ENCODE assay signal across 15 mouse cellular contexts in the genomic region with DNA sequence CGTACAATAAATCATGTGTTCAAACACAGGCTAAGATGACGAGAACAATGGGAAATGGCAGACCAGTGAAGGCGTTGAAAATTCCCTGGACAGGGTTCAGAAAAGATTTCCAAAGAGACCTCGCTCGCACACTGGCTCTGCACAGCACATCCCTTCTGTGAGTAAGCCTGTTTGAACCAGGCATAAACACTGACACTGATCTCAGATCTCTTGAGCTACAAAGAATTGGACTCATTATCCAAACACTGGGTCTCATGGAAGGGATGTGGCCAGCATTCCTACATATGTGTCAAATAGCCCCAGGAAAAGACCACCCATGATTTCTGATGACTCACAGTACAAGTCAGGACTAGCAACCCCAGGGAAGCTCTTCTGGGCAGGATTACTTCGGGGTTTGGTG. TPM values are rescaled to one million over a fixed set of nuclear protein-coding genes. Genes with fewer than 3 reads are reported as not detected.
A peak's percentile ranks its signal among the peaks of the same experiment; 100 is the strongest.
DNase-seq lines count a peak whose midpoint lies in the region; ATAC-seq and TF ChIP-seq lines count a peak whose summit lies in the region.
"Had no signal": no experiment of that assay in that cellular context is flagged by ENCODE, and none has a peak within 500 bp of the region (broad histone marks: within the 10 kb centered on the region; RNA-seq: fewer than 3 reads in every experiment).

No protein-coding gene starts in this region.

- peak; percentile 92 for ATAC-seq in lung, embryonic 14.5 days (ENCODE audit: insufficient read depth)
- ATAC-seq in forebrain, embryonic 12.5 days (ENCODE audit: low FRiP score) = no peak
- no peak for ATAC-seq in megakaryocyte progenitor cell, adult 5-6 weeks (replicated peaks; ENCODE audit: poor library complexity)

- H3K9ac ChIP-seq in lung, embryonic 14.5 days = no peak overlapping the region
- no peak overlapping the region for H3K9ac ChIP-seq in forebrain, embryonic 12.5 days
- H3K9ac ChIP-seq: hindbrain, embryonic 13.5 days; liver, embryonic 13.5 days had no signal

- 32% methylated on average over 6 of the region's 6 CpGs for WGBS in lung, embryonic 14.5 days
- 65% methylated on average over 6 of the region's 6 CpGs for WGBS in forebrain, embryonic 12.5 days

- no peak for TF ChIP-seq POLR2A in myocyte (IDR thresholded peaks at IDR 0.05; ENCODE audit: insufficient read length, low read depth)

- TF ChIP-seq CTCF in lung, embryonic 14.5 days (IDR thresholded peaks at IDR 0.05; ENCODE audit: low read depth) = no peak

- H3K27me3 ChIP-seq in lung, embryonic 14.5 days (ENCODE audit: insufficient read depth, low read length) = no peaks in the 10 kb centered on the region
- H3K27me3 ChIP-seq in myocyte (ENCODE audit: control insufficient read depth, insufficient read depth, insufficient read length) = no peaks in the 10 kb centered on the region
- H3K27me3 ChIP-seq in forebrain, embryonic 12.5 days = no peaks in the 10 kb centered on the region

- H3K4me1 ChIP-seq in lung, embryonic 14.5 days (ENCODE audit: insufficient read depth) = no peaks in the 10 kb centered on the region
- no peaks in the 10 kb centered on the region; the same call in 1 of the 2 replicates for H3K4me1 ChIP-seq in forebrain, embryonic 12.5 days
- H3K4me1 ChIP-seq: hindbrain, embryonic 13.5 days; liver, embryonic 13.5 days had no signal

- H3K4me3 ChIP-seq in lung, embryonic 14.5 days (ENCODE audit: low read depth, low read length) = no peak overlapping the region
- no peak overlapping the region for H3K4me3 ChIP-seq in myocyte
- no peak overlapping the region for H3K4me3 ChIP-seq in forebrain, embryonic 12.5 days (replicated peaks)
- H3K4me3 ChIP-seq: gastrocnemius, adult 2 months; hindbrain, embryonic 13.5 days; liver, embryonic 13.5 days had no signal

- H3K36me3 ChIP-seq in lung, embryonic 14.5 days (ENCODE audit: insufficient read depth) = no peaks in the 10 kb centered on the region
- no peaks in the 10 kb centered on the region for H3K36me3 ChIP-seq in myocyte (ENCODE audit: control insufficient read depth, insufficient read depth)
- no peaks in the 10 kb centered on the region for H3K36me3 ChIP-seq in forebrain, embryonic 12.5 days (replicated peaks)
- H3K36me3 ChIP-seq: hindbrain, embryonic 13.5 days; liver, embryonic 13.5 days had no signal

- no peak overlapping the region for H3K4me2 ChIP-seq in lung, embryonic 14.5 days
- peak overlapping the region; percentile 47 for H3K4me2 ChIP-seq in myocyte (ENCODE audit: low read depth)
- no peak overlapping the region for H3K4me2 ChIP-seq in forebrain, embryonic 12.5 days
- H3K4me2 ChIP-seq: heart, embryonic 11.5 days; hindbrain, embryonic 13.5 days; liver, embryonic 13.5 days had no signal

- DNase-seq in embryo, embryonic 10 days (ENCODE audit: low spot score) = peak; percentile 10
- DNase-seq in embryo, embryonic 9.5 days (ENCODE audit: extremely low spot score) = no peak
- DNase-seq in lung, embryonic 14.5 days = peak; percentile 86
- DNase-seq in lung, adult 18-20 months = no peak
- peak; percentile 35 for DNase-seq in embryo, embryonic 11 days
- DNase-seq: cerebellum, postnatal 10 days; gastrocnemius, adult 2 months; liver, embryonic 13.5 days; thymus, adult 2 months had no signal

- no peaks in the 10 kb centered on the region for H3K9me3 ChIP-seq in lung, embryonic 14.5 days (ENCODE audit: low read depth, low read length)
- no peaks in the 10 kb centered on the region for H3K9me3 ChIP-seq in forebrain, embryonic 12.5 days
- H3K9me3 ChIP-seq: hindbrain, embryonic 13.5 days; liver, embryonic 13.5 days had no signal

- no peak overlapping the region for H3ac ChIP-seq in myocyte (ENCODE audit: control insufficient read depth, insufficient read length)

- 0 out of 2 replicates have a peak overlapping the region, but pooled peaks have one; percentile 20 for H3K27ac ChIP-seq in lung, embryonic 14.5 days (ENCODE audit: low read depth)
- no peak overlapping the region for H3K27ac ChIP-seq in forebrain, embryonic 12.5 days
- H3K27ac ChIP-seq: gastrocnemius, adult 2 months; hindbrain, embryonic 13.5 days; liver, embryonic 13.5 days had no signal

- H3K79me2 ChIP-seq in myocyte (ENCODE audit: control insufficient read depth, insufficient read depth) = no peaks in the 10 kb centered on the region

TF ChIP-seq in myocyte, 11 proteins besides CTCF, POLR2A, EP300 and RAD21:
- no peak for TF ChIP-seq TCF3 (IDR thresholded peaks at IDR 0.05; ENCODE audit: insufficient read length, low read depth)

RNA-seq across cellular contexts. Expression of gene Glrp1, which starts 16.3 kb away (rescaled TPM):
- 0.27 and 0.38 TPM in 2 replicates for polyA plus RNA-seq in lung, embryonic 14.5 days (2014; fragmentation: Nextera tagmentation; extraction: Ambion mirVana)
- 5.0 TPM for polyA plus RNA-seq in myocyte (2012; fragmentation: generic; extraction: Trizol)
- polyA plus RNA-seq in forebrain, embryonic 12.5 days (2016; fragmentation: Nextera tagmentation; extraction: Ambion mirVana) = not detected in 2 replicates
- 1.8 and 3.0 TPM in 2 replicates for total RNA-seq in megakaryocyte progenitor cell, adult 5-6 weeks (2015)
- total RNA-seq in megakaryocyte progenitor cell, adult 5-6 weeks (2017) = 1.3 TPM in 2 replicates
- total RNA-seq: gastrocnemius, adult 2 months had no signal
- polyA plus RNA-seq: hindbrain, embryonic 13.5 days; small intestine, adult 2 months had no signal

Comparison
In these comparisons a context has a peak if more than half of its experiments do, and no peak if none do; other contexts are left out.
1. DNase-seq: peak in embryo, embryonic 10 days (single experiment), lung, embryonic 14.5 days (single experiment) and embryo, embryonic 11 days (single experiment); none in embryo, embryonic 9.5 days (single experiment) and lung, adult 18-20 months (0 of 2).